Mouse (Mus musculus): ENCODE results near the gene Pxn.

- TF ChIP-seq CTCF (IDR thresholded peaks at IDR 0.05; ENCODE audit: low read depth) (no peak), EP300 (IDR thresholded peaks at IDR 0.05; ENCODE audit: low read depth) (no peak)
Measured at GRCm38 (mm10) chr5:115529742-115530446, 23.4 kb downstream of the Pxn start.

Data from liver, embryonic 14.5 days (tissue).